Mouse (Mus musculus): Measurements from ENCODE around the gene Ralgapb.

The Ralgapb gene

GRCm38 (mm10) chr2:158409595-158410021 lies at the start of gene Ralgapb:
Gene Ralgapb (plus strand): TSS chr2:158409848.
- in situ Hi-C loops (cut with MboI; ENCODE audit: low sequenced_read_pairs), result no loop called here

- in situ Hi-C loops (cut with MboI; ENCODE audit: low sequenced_read_pairs), result no loop called here
These were observed 48.6 kb upstream of the Ralgapb start for GRCm38 (mm10) chr2:158360873-158361677.

GRCm38 (mm10) chr2:158361678-158362320 lies 47.8 kb upstream of the Ralgapb start:
- in situ Hi-C loops (cut with MboI; ENCODE audit: low sequenced_read_pairs), result no loop called here

GRCm38 (mm10) chr2:158364175-158364574 lies 45.5 kb upstream of the Ralgapb start:
- in situ Hi-C loops (cut with MboI; ENCODE audit: low sequenced_read_pairs), result no loop called here

- in situ Hi-C loops (cut with MboI; ENCODE audit: low sequenced_read_pairs), result no loop called here
These were observed 44.4 kb upstream of the Ralgapb start for GRCm38 (mm10) chr2:158365099-158365850.

GRCm38 (mm10) chr2:158367654-158368053 lies 42.0 kb upstream of the Ralgapb start:
- in situ Hi-C loops (cut with MboI; ENCODE audit: low sequenced_read_pairs), result no loop called here

- in situ Hi-C loops (cut with MboI; ENCODE audit: low sequenced_read_pairs), result no loop called here
These were observed 41.3 kb upstream of the Ralgapb start for GRCm38 (mm10) chr2:158368313-158368712.

GRCm38 (mm10) chr2:158369474-158370172 lies 40.0 kb upstream of the Ralgapb start:
- in situ Hi-C loops (cut with MboI; ENCODE audit: low sequenced_read_pairs), result no loop called here

GRCm38 (mm10) chr2:158370173-158370550 lies 39.5 kb upstream of the Ralgapb start:
- in situ Hi-C loops (cut with MboI; ENCODE audit: low sequenced_read_pairs), result no loop called here

- in situ Hi-C loops (cut with MboI; ENCODE audit: low sequenced_read_pairs), result no loop called here
These were observed 36.6 kb upstream of the Ralgapb start for GRCm38 (mm10) chr2:158373061-158373460.

- in situ Hi-C loops (cut with MboI; ENCODE audit: low sequenced_read_pairs), result no loop called here
These were observed 36.1 kb upstream of the Ralgapb start for GRCm38 (mm10) chr2:158373516-158373915.

GRCm38 (mm10) chr2:158375443-158376122 lies 34.1 kb upstream of the Ralgapb start, which contains the start of gene Snhg11:
Gene Snhg11 (plus strand): TSS chr2:158375638.
- in situ Hi-C loops (cut with MboI; ENCODE audit: low sequenced_read_pairs), result no loop called here

- in situ Hi-C loops (cut with MboI; ENCODE audit: low sequenced_read_pairs), result no loop called here
These were observed 33.4 kb upstream of the Ralgapb start for GRCm38 (mm10) chr2:158376123-158376687.

- in situ Hi-C loops (cut with MboI; ENCODE audit: low sequenced_read_pairs), result no loop called here
These were observed 32.9 kb upstream of the Ralgapb start for GRCm38 (mm10) chr2:158376798-158377197.

GRCm38 (mm10) chr2:158377811-158378210 lies 31.8 kb upstream of the Ralgapb start:
- in situ Hi-C loops (cut with MboI; ENCODE audit: low sequenced_read_pairs), result no loop called here

GRCm38 (mm10) chr2:158379354-158380078 lies 30.1 kb upstream of the Ralgapb start:
- in situ Hi-C loops (cut with MboI; ENCODE audit: low sequenced_read_pairs), result no loop called here

GRCm38 (mm10) chr2:158386072-158386471 lies 23.6 kb upstream of the Ralgapb start:
- in situ Hi-C loops (cut with MboI; ENCODE audit: low sequenced_read_pairs), result no loop called here

- in situ Hi-C loops (cut with MboI; ENCODE audit: low sequenced_read_pairs), result no loop called here
These were observed 20.2 kb upstream of the Ralgapb start for GRCm38 (mm10) chr2:158389421-158389820.

- in situ Hi-C loops (cut with MboI; ENCODE audit: low sequenced_read_pairs), result no loop called here
These were observed 13.3 kb upstream of the Ralgapb start for GRCm38 (mm10) chr2:158396369-158396768.

All from CH12F3 (cell line).